13 mouse cellular contexts compared by ENCODE assay signal in the genomic region with DNA sequence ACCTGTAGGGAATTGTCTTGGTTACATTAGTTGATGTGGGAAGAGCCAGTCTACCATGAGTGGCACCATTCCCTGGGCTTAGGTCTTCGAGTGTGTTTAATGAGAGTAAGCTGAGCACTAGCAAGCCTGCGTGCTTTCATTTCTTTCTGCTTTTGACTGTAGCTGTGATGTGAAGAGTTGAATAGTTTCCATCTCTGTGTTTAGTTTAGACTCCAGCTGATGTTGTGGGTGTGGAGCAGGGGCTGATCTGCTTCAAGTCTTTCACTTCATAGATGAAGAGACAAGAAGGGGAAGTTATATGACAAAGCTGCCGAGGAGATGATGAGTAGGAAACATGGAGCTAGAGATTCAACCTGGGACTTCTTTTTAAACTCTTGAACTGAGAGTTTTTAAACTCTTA.
"Had no signal": no experiment of that assay in that cellular context is flagged by ENCODE, and none has a peak within 500 bp of the region (broad histone marks: within the 10 kb centered on the region; RNA-seq: fewer than 3 reads in every experiment).

No protein-coding gene starts in this region.

- DNase-seq: lung, adult 18-20 months; lung, embryonic 14.5 days; lung, postnatal 10 days; lung, postnatal 4 days; midbrain, embryonic 14.5 days; retina, postnatal 1 day; right cerebral cortex, adult 18-20 months; right cerebral cortex, postnatal 14 days; right cerebral cortex, postnatal 4 days; spleen, adult 18-20 months; thymus, adult 18-20 months; thymus, postnatal 14 days; thymus, postnatal 4 days had no signal
